Mouse (Mus musculus): Measurements from ENCODE around the gene Shd.
"Not testable (repeated sequence)": the region's sequence is repeated elsewhere in the genome, so short reads cannot be mapped to it uniquely, and the experiment has no call there.

The Shd gene

GRCm38 (mm10) chr17:55969966-55970891 lies at the start of gene Shd:
Shd (plus strand) TSS chr17:55970467.
- no peak for DNase-seq (ENCODE audit: low spot score)

DNA sequence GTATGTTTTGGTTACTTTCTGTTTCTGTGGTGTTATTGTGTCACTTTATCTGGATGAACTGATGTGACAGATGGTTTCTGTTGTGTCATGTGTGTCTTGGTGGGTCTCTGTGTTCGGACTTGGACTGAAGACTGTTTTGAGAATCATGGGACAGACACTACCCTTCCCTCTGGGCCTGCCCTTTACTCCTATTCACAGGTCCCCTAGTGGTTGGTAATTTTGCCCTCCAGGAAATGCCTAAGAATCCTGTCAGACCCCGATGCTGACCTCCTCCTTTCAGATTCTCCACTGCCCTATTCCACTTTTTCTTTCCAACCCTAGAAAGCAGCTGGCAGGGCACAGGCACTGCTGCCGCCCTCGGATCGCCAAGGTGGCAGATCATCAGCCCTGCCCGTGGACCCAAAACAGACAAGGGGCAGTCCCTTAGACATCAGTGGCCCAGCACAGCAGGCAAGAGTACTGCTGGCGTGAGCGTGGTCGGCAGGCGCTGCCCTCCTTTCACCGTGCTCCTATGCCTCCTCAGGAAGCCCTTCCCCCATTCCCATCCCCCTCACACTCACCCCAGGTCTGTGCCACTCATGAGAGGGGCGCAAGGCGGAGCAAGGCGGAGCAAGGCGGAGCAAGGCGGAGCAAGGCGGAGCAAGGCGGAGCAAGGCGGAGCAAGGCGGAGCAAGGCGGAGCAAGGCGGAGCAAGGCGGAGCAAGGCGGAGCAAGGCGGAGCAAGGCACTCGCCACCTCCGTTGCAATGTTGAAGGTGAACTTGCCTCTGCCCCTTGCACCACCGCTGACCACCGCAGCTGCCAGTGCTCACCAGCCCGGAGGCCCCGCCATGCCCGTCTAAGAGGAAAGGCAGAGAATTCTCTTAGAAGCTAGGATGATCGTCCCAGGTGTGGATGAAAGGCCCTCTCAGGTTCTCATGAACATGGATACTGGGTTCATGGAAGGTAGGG lies 38.4 kb upstream of the Shd start:
- peak; percentile 47 for DNase-seq (ENCODE audit: low spot score)

DNA sequence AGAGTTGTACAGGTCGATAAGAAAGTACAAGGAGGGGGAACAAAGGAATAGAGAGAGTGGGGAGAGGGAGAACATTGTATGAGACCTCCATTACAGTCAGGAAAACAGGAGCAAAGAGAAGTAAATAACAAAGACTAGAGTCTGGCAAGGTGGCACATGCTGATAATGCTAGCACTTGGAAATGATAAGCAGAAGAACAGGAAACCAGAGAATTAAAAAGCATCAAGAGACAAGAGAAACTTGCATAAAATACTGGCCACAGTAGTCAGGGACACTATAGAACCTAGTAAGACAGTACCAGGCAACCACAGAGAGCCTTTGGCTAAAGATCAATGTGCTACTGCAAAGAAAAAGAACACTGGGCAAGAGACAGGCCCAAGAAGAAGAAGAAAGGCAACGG lies 37.6 kb upstream of the Shd start:
- no peak for DNase-seq (ENCODE audit: low spot score)

- no peak for DNase-seq (ENCODE audit: low spot score)
These were observed 37.1 kb upstream of the Shd start for GRCm38 (mm10) chr17:55933191-55933590.

GRCm38 (mm10) chr17:55944387-55944865 lies 25.8 kb upstream of the Shd start:
- DNase-seq (ENCODE audit: low spot score): not testable (repeated sequence)

- DNase-seq (ENCODE audit: low spot score): peak; percentile 89
These were observed 25.2 kb upstream of the Shd start for GRCm38 (mm10) chr17:55944866-55945682.

- no peak for DNase-seq (ENCODE audit: low spot score)
These were observed 24.6 kb upstream of the Shd start for GRCm38 (mm10) chr17:55945696-55946095.

GRCm38 (mm10) chr17:55948647-55949046 lies 21.6 kb upstream of the Shd start:
- no peak for DNase-seq (ENCODE audit: low spot score)

DNA sequence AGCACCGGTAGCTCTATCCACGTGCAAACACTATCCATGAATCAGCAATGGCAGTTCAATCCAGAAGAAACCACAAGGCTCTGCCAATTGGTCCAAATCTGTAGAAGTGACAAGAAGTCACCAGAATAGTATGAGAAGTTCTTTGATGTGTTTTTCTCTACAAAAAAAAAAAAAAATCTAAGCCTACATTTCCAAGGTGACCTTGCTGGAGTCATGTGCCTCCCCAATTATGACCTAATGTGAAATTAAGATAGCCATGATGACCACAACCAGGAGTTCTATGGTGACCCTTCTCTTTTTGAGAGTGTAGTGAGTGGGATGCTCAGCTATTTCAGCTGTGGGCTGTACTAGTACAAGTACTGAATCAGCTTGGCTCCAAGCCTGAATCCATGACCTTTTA lies 20.9 kb upstream of the Shd start, which contains the start of gene Zfp119b:
TSS of gene Zfp119b (minus strand) at position 101 of the 400 bp plus-strand sequence.
- no peak for DNase-seq (ENCODE audit: low spot score)

- no peak for DNase-seq (ENCODE audit: low spot score)
These were observed 19.7 kb upstream of the Shd start for GRCm38 (mm10) chr17:55950601-55951000.

DNA sequence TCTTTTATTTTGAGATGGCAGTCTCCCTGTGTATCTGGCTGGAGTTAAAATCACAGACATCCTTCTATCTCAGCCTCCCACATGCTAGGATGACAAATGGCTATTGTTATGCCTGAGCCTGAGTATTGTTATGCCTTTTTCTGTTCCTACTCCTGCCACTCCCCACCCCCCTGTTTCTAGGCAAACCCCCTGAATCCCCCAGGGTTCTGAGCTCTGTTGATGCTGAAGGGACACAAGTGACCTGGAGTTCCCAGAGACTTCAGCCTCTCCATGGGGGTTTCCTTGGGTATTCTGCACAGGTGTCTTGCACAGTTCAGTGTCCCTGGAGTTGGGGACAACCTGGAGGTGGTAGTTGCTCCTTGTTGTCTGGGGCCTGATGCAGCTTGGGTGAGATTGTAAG lies 18.2 kb upstream of the Shd start:
- DNase-seq (ENCODE audit: low spot score): no peak

GRCm38 (mm10) chr17:55952447-55953027 lies 17.7 kb upstream of the Shd start, which contains the start of gene Ebi3:
Ebi3 (plus strand) TSS chr17:55952640.
- DNase-seq (ENCODE audit: low spot score): no peak

DNA sequence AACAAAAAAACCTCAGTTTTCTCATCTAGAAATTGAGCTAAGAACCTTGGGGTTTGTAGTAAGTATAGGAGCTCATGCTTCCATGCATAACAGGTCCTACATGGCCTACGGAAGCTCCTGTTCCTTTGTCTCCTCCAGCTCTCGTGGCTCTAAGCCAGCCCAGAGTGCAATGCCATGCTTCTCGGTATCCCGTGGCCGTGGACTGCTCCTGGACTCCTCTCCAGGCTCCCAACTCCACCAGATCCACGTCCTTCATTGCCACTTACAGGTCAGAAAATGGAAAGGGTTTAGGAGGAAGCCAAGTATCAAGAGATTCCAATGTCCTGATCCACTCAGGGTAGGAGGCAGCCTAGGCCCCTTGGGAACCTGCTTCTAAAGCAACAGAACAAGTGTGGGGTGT lies 16.5 kb upstream of the Shd start:
- no peak for DNase-seq (ENCODE audit: low spot score)

DNA sequence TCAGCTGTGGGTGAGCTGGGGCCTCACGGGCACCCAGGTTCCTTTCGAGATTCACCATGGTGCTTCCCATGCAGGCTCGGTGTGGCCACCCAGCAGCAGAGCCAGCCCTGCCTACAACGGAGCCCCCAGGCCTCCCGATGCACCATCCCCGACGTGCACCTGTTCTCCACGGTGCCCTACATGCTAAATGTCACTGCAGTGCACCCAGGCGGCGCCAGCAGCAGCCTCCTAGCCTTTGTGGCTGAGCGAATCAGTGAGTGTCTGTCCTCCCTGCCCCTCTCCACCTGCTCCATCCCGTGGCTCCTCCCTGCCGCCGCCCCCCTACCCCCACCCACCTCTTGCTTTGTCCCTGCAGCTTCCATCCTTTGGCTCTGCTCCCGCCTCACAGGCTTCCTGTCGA lies 16.0 kb upstream of the Shd start:
- no peak for DNase-seq (ENCODE audit: low spot score)

DNA sequence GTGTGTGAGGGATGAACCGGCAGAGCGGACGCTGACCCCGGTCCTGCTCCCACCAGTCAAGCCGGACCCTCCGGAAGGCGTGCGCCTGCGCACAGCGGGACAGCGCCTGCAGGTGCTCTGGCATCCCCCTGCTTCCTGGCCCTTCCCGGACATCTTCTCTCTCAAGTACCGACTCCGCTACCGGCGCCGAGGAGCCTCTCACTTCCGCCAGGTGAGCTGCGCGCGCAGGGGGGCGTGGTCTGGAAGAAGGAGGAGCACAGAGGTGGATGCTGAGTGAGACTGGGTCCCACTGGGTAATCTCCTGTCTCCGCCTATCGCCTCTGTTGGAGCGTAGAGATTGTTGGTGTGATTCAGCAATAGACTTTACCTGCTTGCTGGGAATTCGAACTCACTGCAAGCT lies 14.1 kb upstream of the Shd start:
- DNase-seq (ENCODE audit: low spot score): no peak

- no peak for DNase-seq (ENCODE audit: low spot score)
These were observed 13.7 kb upstream of the Shd start for GRCm38 (mm10) chr17:55956591-55956990.

- DNase-seq (ENCODE audit: low spot score): peak; percentile 81
These were observed 13.1 kb upstream of the Shd start for GRCm38 (mm10) chr17:55957168-55957567.

DNA sequence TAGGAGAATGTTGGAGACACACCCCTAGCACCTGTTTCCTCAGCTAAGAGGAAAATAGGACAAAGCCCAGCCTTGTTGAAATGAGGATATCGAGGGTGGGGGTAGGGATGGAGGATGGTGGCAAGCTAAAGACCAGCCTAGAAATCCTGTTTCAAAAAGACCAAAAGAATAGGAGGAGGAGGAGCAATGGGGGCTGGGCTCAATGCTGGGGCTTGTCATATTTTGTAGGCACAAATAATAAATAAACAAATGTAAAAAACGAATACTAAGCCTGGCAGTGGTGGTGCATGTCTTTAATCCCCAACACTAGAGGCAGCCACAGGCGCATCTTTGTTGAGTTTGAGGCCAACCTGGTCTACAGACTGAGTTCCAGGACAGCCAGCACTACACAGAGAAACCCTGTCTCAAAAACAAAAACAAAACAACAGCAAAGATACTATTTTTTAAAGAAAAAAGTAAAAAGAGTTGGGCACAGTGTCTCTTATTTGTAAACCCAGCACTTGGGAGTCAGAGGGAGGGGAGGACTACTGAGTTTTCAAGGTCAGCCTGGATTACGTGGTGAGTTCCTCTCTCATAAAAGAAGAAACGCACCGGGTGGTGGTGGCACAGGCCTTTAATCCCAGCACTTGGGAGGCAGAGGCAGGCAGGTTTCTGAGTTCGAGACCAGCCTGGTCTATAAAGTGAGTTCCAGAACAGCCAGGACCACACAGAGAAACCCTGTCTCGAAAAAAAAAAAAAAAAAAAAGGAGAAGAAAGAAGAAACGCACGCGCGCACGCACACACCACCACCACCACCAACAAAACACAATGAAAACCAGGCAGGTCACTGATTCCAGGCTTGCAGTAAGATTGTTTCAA lies 12.3 kb upstream of the Shd start:
- DNase-seq (ENCODE audit: low spot score): no peak

- DNase-seq (ENCODE audit: low spot score): no peak
These were observed 11.7 kb upstream of the Shd start for GRCm38 (mm10) chr17:55958584-55958886.

Measured in adipocyte (in vitro differentiated cells).